Mouse (Mus musculus) left cerebral cortex, adult 9 months (tissue): ENCODE results near the gene Sec14l1.

ENCODE experiments used
- DNase-seq, 2 experiments: peaks; one replicate each; pipeline ENCODE4 v3.0.0; 2022; ENCODE audit warnings: low spot score in 2 of 2

Sec14l1 gene

GRCm38 (mm10) chr11:117088271-117088991 is 26.5 kb upstream of the Sec14l1 start:
- DNase-seq = no peak

DNA sequence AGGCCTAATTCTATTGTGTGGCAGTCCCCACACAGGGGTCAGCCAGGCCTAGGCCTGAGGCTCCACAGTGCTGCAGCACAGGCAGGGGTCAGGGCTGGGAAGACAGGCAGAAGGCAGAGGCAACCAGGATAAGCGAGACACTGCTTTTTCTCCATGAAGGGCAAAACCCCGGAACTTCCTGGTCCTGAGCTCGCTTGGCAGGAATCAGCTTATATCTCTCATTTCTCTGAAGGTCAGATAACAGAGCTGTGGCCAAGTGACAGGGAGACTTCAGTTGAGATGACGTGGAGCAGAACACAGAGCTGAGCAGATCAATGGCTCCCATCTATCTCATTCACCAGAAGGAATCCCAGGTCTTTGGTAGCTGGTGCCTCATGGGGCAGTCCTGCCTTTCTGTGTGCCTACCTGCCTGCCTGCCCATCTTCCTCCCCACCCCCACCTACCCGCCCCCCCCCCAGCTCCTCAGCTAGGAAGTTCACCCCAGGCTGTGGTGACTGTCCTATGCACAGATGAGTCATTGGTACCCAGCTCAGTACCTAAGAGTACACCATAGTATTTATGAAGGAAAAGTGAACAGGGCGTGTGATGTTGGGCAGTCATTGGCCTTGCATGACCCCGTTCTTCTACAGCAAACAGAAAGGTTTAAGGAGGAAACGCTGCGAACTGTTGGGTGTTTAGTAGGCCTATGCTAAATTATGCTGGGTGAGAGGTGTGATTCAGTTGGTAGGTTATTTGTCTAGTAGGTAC is 25.1 kb upstream of the Sec14l1 start:
- no peak for DNase-seq

DNA sequence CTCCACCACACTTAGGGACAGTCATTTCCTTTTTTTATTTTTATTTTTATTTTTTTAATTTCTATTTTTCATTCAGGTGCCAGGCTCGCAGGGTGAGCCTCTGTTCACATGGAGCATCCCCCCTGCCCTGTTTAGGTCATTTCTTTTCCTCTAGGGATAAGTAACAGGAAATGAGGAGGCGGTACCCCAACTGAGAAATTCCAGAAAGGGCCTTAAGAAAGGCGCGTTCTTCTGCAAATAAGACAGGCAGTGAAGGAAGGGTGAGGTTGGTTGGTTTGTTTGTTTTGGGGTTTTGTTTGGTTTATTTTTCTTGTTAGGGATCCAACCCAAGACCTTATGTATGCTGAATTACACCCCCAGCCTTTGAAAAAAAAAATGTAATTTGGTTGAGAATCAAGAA is 23.6 kb upstream of the Sec14l1 start:
- no peak for DNase-seq

- no peak for DNase-seq
Measured at GRCm38 (mm10) chr11:117091845-117092244, 23.1 kb upstream of the Sec14l1 start.

GRCm38 (mm10) chr11:117092711-117093110 is 22.3 kb upstream of the Sec14l1 start:
- no peak for DNase-seq

- DNase-seq = no peak
Measured at GRCm38 (mm10) chr11:117093900-117094552, 20.9 kb upstream of the Sec14l1 start.

DNA sequence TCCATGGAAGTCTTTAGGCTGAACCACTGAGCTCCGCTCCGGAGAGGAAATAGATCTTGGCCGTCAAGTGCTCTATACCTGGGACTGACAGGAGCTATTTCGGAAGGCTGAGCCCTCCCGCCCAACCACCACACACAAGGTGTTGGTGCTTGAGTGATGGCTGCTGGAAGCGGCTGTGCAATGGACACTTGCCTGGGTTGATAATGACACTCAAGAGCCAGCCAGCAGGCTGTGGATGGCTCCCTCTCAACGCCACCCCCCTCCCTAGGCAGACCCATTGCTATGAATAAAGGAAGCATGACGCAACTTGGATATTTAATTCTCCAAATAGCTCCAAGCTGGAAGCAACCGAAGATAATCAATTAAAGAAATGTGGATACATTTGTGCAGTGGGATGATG is 20.3 kb upstream of the Sec14l1 start:
- DNase-seq = no peak

GRCm38 (mm10) chr11:117097021-117097420 is 17.9 kb upstream of the Sec14l1 start:
- no peak for DNase-seq

DNA sequence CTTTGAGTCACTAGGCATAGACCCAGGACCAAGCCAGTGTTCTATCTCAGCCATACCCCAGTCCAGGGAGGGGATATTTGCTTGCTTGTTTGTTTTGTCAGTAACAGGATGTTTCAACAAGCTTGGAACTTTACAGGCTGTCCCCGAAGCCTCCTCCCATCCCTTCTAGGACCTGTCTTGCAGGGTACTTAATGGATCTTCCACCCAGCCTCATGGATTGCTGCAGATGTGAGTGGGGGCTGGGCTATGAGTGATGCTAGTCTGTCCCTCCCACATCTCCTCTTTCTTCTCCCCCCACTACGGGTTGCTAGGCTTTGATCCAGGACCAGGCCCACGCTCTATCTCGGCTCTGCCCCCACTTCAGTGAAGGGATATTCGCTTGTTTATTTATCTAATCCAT is 16.8 kb upstream of the Sec14l1 start:
- no peak for DNase-seq

- no peak for DNase-seq
Measured at GRCm38 (mm10) chr11:117098784-117099183, 16.2 kb upstream of the Sec14l1 start.

DNA sequence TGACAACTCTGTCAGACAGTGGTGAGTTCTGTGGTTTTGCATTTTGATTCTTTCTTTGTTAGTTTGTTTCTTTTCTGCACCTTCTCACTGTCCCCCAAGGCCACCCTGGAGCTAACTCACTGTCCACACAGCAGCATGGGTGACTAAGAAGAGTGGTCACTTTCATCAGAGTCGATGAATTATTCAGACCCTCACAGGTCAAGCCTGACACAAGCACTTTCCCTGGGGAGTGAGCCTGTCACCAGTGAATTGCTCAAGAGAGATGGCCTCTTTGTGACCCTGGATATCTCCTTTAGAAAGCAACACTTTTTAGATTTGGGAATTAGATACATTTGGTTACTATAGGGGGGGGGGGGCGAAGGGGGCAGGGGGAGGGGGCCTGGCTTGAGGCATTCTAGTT is 15.6 kb upstream of the Sec14l1 start:
- no peak for DNase-seq

- DNase-seq = peak; percentile 74 to 75
Measured at GRCm38 (mm10) chr11:117101351-117101921, 13.5 kb upstream of the Sec14l1 start.

DNA sequence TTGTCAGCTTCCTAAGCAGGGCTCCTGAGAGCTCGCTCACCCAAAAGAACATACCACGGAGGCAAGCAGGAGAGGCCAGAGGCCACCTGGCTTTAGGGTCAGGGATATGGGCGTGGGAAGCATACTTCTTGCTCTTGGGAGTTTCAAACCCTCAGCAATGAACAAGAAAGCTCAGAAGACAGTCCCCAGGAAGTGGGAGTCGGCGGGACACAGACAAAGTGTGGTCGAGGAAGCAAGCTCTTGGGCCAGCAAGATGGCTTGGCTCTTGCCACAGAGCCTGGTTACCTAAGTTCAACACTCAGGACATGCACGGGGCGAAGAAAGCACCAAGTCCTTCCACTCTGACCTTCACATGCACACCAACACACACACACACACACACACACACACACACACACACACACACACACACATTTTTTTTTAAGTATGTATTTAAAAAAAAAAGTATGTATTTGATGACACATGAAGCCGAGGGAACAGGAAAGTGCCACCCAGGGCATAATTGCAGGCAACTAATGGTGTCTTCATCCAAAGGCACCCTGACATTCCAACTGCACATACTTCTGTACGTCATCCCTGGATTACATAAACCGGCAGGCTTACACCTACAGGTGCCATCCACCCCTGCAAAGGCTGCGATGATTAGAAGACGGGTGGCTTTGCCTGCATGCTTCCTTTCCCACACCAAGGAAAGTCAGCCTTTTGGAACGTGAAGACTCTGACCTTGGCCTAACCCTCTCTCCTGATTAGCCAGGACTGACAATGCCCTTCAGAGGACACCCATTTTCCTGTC is 12.8 kb upstream of the Sec14l1 start:
- DNase-seq = no peak

- DNase-seq = no peak
Measured at GRCm38 (mm10) chr11:117103523-117103922, 11.4 kb upstream of the Sec14l1 start.

DNA sequence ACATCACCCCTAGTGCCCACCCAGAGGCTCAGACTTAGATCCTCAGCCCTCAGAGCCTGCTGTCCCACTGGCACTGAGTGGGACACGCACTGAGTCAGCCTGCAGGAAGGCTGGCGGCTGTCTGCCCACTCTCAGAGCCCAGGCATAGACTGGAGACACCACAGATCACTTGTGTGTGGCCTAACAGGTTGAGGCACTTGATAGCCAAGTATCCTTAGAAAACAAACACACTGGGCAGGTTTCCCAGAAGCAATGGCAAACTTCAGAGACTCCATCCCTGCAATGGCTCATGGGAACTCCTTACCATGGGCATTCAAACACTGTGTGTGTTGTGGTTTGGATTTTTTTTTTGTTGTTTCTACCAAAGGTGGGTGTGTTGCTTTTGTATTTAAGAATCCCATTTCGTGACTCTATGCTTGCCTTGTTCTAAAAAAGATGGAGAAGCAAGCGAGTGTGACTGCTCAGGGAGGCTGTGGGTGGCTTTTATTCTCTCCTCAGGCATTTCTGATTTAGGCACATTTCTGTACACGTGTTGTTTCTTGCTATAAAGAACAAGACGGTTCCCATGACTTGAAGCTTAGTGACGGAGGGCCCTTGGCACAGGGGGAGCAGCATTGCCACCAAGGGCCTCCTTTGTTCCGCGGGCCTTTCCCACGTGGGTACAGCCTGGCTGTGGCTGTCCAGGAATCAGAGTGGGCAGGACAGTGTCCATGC is 10.8 kb upstream of the Sec14l1 start:
- DNase-seq = peak in 1 of 2 experiments; percentile 73

DNA sequence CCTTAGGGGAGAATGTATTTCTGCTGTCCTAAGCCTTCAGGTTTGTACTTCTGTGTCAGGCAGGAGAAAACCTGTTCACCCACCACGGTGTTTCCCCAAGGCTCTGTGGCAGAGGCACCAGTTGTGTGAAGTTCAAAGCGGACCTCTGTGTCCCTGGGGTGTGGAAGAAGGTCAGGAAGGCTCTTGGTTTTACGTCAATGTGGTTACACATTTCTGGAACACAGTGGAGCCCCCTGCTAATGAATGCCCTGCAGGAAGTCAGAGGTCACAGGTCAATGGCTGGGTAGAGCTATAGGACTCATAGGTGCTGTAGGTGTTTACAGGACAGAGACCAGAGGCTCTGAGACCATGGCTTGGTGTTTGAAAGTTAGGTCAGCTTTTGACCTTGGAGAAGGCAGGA is 9.7 kb upstream of the Sec14l1 start:
- DNase-seq = no peak

- no peak for DNase-seq
Measured at GRCm38 (mm10) chr11:117105850-117106249, 9.1 kb upstream of the Sec14l1 start.

DNA sequence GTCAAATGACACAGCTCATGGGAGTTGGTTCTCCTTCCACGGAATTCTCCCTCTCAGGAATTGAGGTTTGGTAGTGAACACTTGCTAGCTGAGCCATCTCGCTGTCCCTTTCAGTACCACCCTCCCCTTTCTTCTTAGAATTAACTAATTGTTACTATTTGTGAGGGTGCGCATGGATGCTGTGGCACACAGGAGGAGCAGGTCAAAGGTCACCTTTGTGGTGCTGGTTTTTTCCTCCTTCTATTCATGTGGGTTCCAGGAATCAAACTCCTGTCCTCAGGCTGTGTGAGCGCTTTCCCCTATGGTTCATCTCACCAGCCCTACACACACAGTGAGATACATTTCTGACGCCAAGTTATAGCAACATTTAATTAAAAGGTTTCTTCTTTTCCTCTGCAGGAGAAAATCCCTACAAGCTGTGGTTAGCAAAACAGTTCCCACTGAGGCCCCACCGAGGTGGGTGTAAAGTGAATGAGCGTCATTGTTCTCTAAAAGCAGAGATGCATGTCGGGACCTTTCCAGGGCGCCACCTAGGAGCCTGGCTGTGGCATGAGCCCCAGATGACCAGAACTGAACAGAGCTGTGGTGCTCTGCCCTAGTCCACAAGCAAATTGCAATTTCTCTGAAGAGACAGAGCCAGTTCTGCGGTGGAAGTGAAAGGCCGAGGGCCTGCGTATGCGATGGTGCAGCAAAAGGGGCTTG is 8.2 kb upstream of the Sec14l1 start:
- no peak for DNase-seq

GRCm38 (mm10) chr11:117107837-117108236 is 7.1 kb upstream of the Sec14l1 start:
- DNase-seq = no peak

GRCm38 (mm10) chr11:117108595-117108994 is 6.4 kb upstream of the Sec14l1 start:
- no peak for DNase-seq
